Mouse (Mus musculus) limb, embryonic 11.5 days (tissue): Measurements from ENCODE around the gene Dnali1. TPM values are rescaled to one million over a fixed set of nuclear protein-coding genes. Genes with fewer than 3 reads are reported as not detected.

Source experiments
- ATAC-seq: fragments of 200-750 bp; cut with Nextera tagmentation; 2 replicates; pipeline ENCODE4 v1.8.0; 2017; ENCODE audit warnings: low read depth; ENCODE audit not compliant: insufficient number of reproducible peaks, low FRiP score, low TSS enrichment
- DNase-seq: peaks from one replicate; pipeline ENCODE4 v3.0.0-alpha.2; 2015; ENCODE audit warnings: low spot score
- H3K27ac ChIP-seq: fragments of 300-500 bp; sonication (generic); replicated peaks from 2 replicates; pipeline ENCODE4 v1.5.1; 2014; ENCODE audit warnings: low read depth, mild to moderate bottlenecking, low read length
- H3K27me3 ChIP-seq: fragments of 300-500 bp; sonication (generic); 2 replicates; pipeline ENCODE4 v1.6.1; 2014; ENCODE audit warnings: mild to moderate bottlenecking, low read length, mixed read lengths; ENCODE audit not compliant: control insufficient read depth, insufficient read depth
- H3K36me3 ChIP-seq: fragments of 300-500 bp; sonication (generic); 2 replicates; pipeline ENCODE4 v1.6.1; 2014; ENCODE audit warnings: mild to moderate bottlenecking, low read length, moderate library complexity, mixed read lengths; ENCODE audit not compliant: control insufficient read depth, insufficient read depth
- H3K4me1 ChIP-seq: fragments of 300-500 bp; sonication (generic); 2 replicates; pipeline ENCODE4 v1.6.1; 2014; ENCODE audit warnings: low read length, mixed read lengths; ENCODE audit not compliant: control insufficient read depth, insufficient read depth
- H3K4me2 ChIP-seq: fragments of 300-500 bp; sonication (generic); 2 replicates; pipeline ENCODE4 v1.6.1; 2014; ENCODE audit warnings: low read depth, mild to moderate bottlenecking, moderate library complexity; ENCODE audit not compliant: severe bottlenecking
- H3K4me3 ChIP-seq: fragments of 300-500 bp; sonication (generic); 2 replicates; pipeline ENCODE4 v1.5.1; 2014; ENCODE audit warnings: low read depth, low read length
- H3K9ac ChIP-seq: fragments of 300-500 bp; sonication (generic); 2 replicates; pipeline ENCODE4 v1.6.1; 2014; ENCODE audit warnings: mild to moderate bottlenecking, low read length
- H3K9me3 ChIP-seq: fragments of 300-500 bp; sonication (generic); 2 replicates; pipeline ENCODE4 v1.6.1; 2016; ENCODE audit warnings: low read length; ENCODE audit not compliant: control insufficient read depth
- WGBS: fragments of 180-500 bp; shearing (Covaris S2); extraction: QIAGEN DNeasy Blood & Tissue Kit; methylation state at CpG from one replicate; pipeline ENCODE4 v1.1.7; 2014; 5-methylcytosine and 5-hydroxymethylcytosine counted together
- polyA plus RNA-seq: library from polyadenylated mRNA; unstranded; fragments of >200 nt; fragmentation: Nextera tagmentation; extraction: Ambion mirVana; gene quantifications from 2 replicates; pipeline ENCODE4 v1.2.1, GENCODE M21; 2014

Dnali1 gene
- polyA plus RNA-seq, 1 experiment from 2014 or later: 0.09 TPM

- no peak overlapping the region for H3K4me2 ChIP-seq
- H3K9ac ChIP-seq: no peak overlapping the region
- H3K27me3 ChIP-seq: 0 out of 2 replicates have a peak, but pooled peaks cover 2% of the 10 kb centered on the region
- no peak overlapping the region for H3K4me3 ChIP-seq
- H3K9me3 ChIP-seq: no peaks in the 10 kb centered on the region
- no peak for ATAC-seq
- no peak for DNase-seq
- no peak overlapping the region for H3K27ac ChIP-seq
- no peaks in the 10 kb centered on the region for H3K36me3 ChIP-seq
- 81% methylated on average over 11 of the region's 11 CpGs for WGBS
- H3K4me1 ChIP-seq: no peaks in the 10 kb centered on the region
Observed at GRCm38 (mm10) chr4:125017431-125017830, 48.1 kb downstream of the Dnali1 start.

DNA sequence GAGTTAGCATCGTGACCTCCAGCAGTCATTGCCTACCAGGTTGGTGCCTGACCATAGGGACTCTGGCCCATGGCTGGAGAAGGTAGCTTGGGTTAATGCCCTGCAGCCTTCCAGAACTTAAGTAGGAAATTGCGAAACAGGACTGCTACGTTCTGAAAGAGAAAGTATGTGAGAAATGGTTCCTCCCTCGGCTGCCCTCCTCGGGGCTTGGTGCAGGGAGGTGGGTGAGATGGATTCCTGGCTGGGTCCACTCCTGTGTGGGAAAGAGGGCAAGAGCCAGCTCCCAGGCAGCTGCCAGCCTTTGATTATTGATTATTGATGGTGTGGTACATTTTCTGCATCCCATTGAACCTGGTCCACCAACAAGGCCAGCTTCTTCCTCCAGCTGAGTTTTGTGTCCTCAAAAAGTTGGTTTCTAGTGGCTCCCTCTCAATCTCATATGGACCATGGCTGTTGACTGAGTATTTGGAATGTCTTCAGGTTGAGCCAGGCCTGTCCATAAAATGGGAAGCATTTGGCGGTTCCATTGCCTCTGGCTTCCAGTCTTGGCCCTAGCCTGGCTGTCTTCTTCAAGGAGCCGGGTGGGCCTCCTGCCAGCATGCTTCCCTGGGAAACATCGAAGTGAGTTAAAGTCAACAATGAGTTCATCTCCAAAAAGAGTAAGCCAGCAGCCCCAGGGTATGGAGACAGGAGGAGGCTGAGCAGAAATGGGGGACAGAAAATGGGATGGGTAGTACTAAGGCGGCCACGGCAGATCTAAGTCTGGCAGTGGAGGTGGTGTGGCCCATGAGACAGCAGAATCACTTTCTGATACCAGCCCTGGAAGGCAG lies 49.5 kb downstream of the Dnali1 start, which contains the start of gene Gnl2:
Gnl2 (plus strand) TSS at position 780 of the 830 bp plus-strand sequence.
- H3K4me2 ChIP-seq: no peak within 1 kb of the TSS
- H3K4me1 ChIP-seq: no peaks in the 10 kb centered on the region
- 0 out of 2 replicates have a peak, but pooled peaks cover 2% of the 10 kb centered on the region for H3K27me3 ChIP-seq
- H3K27ac ChIP-seq: no peak within 1 kb of the TSS
- no peak for ATAC-seq
- no peak within 1 kb of the TSS for H3K4me3 ChIP-seq
- no peaks in the 10 kb centered on the region for H3K9me3 ChIP-seq
- no peak within 1 kb of the TSS for H3K9ac ChIP-seq
- 86% methylated on average over 10 of the region's 10 CpGs for WGBS
- no peaks in the 10 kb centered on the region for H3K36me3 ChIP-seq
- DNase-seq: no peak

- no peak overlapping the region for H3K9ac ChIP-seq
- H3K9me3 ChIP-seq: no peaks in the 10 kb centered on the region
- no peak overlapping the region for H3K27ac ChIP-seq
- H3K36me3 ChIP-seq: no peaks in the 10 kb centered on the region
- no peak overlapping the region for H3K4me2 ChIP-seq
- H3K27me3 ChIP-seq: peaks cover 42% of the 10 kb centered on the region
- no peaks in the 10 kb centered on the region for H3K4me1 ChIP-seq
- ATAC-seq (no peak), DNase-seq (no peak)
- H3K4me3 ChIP-seq: no peak overlapping the region
- 60% methylated on average over 8 of the region's 8 CpGs for WGBS
Observed at GRCm38 (mm10) chr4:125008712-125009111, 56.8 kb downstream of the Dnali1 start.

GRCm38 (mm10) chr4:125008220-125008619 lies 57.3 kb downstream of the Dnali1 start:
- Histone ChIP-seq H3K27me3 (peaks cover 42% of the 10 kb centered on the region), H3K36me3 (no peaks in the 10 kb centered on the region), H3K4me3 (no peak overlapping the region), H3K9ac (no peak overlapping the region), H3K27ac (no peak overlapping the region), H3K4me1 (no peaks in the 10 kb centered on the region), H3K9me3 (no peaks in the 10 kb centered on the region), H3K4me2 (no peak overlapping the region)
- DNase-seq (no peak), ATAC-seq (no peak)
- WGBS: 69% methylated on average over 6 of the region's 6 CpGs

- Histone ChIP-seq H3K36me3 (no peaks in the 10 kb centered on the region), H3K4me3 (no peak overlapping the region), H3K27me3 (peaks cover 42% of the 10 kb centered on the region), H3K4me2 (no peak overlapping the region), H3K27ac (no peak overlapping the region), H3K9me3 (no peaks in the 10 kb centered on the region), H3K9ac (no peak overlapping the region), H3K4me1 (no peaks in the 10 kb centered on the region)
- DNase-seq: no peak
- WGBS: 52% methylated on average over 15 of the region's 15 CpGs
- no peak for ATAC-seq
Observed at GRCm38 (mm10) chr4:125007460-125007859, 58.0 kb downstream of the Dnali1 start.

Other genes starting within 250 kb of the Dnali1 start
- gene Yrdc, start 215.0 kb downstream of the Dnali1 start, polyA plus RNA-seq: 46.8 and 47.3 TPM in 2 replicates
- 46.6 and 47.5 TPM in 2 replicates for gene 1110065P20Rik, start 214.5 kb downstream of the Dnali1 start, polyA plus RNA-seq
- gene Maneal, start 203.5 kb downstream of the Dnali1 start, polyA plus RNA-seq: 0.43 and 0.81 TPM in 2 replicates
- gene Epha10, start 184.8 kb downstream of the Dnali1 start, polyA plus RNA-seq: 0.10 and 0.17 TPM in 2 replicates
- 4.9 and 5.1 TPM in 2 replicates for gene 9930104L06Rik, start 128.7 kb downstream of the Dnali1 start, polyA plus RNA-seq
- gene Cdca8, start 126.4 kb downstream of the Dnali1 start, polyA plus RNA-seq: 210 and 223 TPM in 2 replicates
- gene Rspo1, start 79.3 kb downstream of the Dnali1 start, polyA plus RNA-seq: 3.1 and 5.1 TPM in 2 replicates
- gene Gnl2, start 49.1 kb downstream of the Dnali1 start, polyA plus RNA-seq: 85.8 and 91.5 TPM in 2 replicates
- 40.4 and 41.6 TPM in 2 replicates for gene Snip1, start 969 bp upstream of the Dnali1 start, polyA plus RNA-seq
- 90.1 and 97.4 TPM in 2 replicates for gene Meaf6, start 19.4 kb upstream of the Dnali1 start, polyA plus RNA-seq
- gene Zc3h12a, start 62.1 kb upstream of the Dnali1 start, polyA plus RNA-seq: 0.63 and 0.82 TPM in 2 replicates